Mouse (Mus musculus) gastrocnemius, postnatal 14 days (tissue): ENCODE results near the gene Fbxw16. TPM values are rescaled to one million over a fixed set of nuclear protein-coding genes. Genes with fewer than 3 reads are reported as not detected.
"Not testable (repeated sequence)": the region's sequence is repeated elsewhere in the genome, so short reads cannot be mapped to it uniquely, and the experiment has no call there.

Source experiments
- DNase-seq: peaks from one replicate; pipeline ENCODE4 v3.0.0; 2021; ENCODE audit warnings: mixed read lengths
- intact Hi-C: fragments of 180-260 bp; cut with DNase I; formaldehyde crosslinking; loops from one replicate; pipeline ENCODE4 v1.15.1; 2025; ENCODE audit warnings: low total_unique reads
- long read RNA-seq, 2 experiments: library from polyadenylated mRNA; stranded (forward); transcript quantifications; one replicate each; pipeline ENCODE4 v2.0.0; 2021
- total RNA-seq, 2 experiments: library from RNA; stranded (reverse); gene quantifications; 2 replicates each; pipeline ENCODE4 v1.2.3; 2021

The Fbxw16 gene
- total RNA-seq: not detected
- long read RNA-seq, experiment 1: 0 reads
- long read RNA-seq, experiment 2: 0 reads

DNA sequence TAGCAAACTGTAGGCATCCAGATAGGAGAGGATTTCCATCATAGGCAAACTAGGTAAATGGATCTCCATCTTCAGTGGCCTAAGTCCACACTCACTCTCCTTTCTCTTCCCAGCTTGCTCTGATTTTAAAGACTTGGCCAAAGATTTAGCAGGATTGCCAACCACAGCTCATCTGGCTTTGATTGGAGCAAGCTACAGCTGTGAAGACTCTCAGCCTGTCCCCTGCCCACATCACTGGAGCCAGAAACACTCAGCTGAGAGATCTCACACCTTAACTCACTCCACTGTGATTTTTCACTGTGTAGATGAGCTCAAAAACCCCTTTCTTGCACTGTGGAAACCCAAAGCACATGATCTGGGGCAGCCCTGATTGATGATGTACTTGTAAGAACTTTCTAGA is at the start of gene Fbxw16:
TSS of gene Fbxw16 (minus strand) at position 101 of the 400 bp plus-strand sequence.
- intact Hi-C loops: no loop called here
- DNase-seq: no peak

DNA sequence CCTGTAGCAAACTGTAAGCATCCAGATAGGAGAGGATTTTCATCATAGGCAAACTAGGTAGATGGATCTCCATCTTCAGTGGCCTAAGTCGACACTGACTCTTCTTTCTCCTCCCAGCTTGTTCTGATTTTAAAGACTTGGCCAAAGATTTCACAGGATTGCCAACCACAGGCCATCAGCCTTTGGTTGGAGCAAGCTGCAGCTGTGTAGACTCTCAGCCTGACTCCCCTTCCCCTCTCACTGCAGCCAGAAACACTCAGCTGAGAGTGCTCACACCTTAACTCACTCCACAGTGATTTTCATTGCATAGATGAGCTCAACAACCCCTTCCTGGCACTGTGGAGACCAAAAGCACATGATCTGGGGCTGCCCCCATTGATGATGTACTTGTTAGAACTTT is 46.8 kb upstream of the Fbxw16 start, which contains the start of gene Fbxw19:
TSS of gene Fbxw19 (minus strand) at position 101 of the 400 bp plus-strand sequence.
- intact Hi-C loops, DNase-seq: not testable (repeated sequence)

DNA sequence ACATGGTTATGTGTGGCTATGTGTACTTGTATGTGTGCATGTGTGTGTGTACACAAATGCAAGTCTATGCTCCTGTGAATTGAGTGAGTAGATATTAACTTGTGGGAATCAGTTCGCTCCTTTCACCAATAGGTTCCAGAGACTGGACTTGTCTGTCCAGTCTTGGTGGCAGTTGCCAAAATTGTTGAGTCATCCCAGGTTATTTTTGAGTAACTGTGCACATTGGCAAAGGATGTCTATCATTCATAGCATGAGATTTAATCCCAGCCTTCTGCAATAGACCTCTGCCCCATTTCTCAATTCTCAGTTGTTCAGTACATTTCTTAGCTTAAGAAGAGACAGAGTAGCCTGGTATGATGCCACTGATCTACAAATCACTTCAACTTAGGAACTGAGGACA is 16.0 kb downstream of the Fbxw16 start:
- intact Hi-C loops: no loop called here
- no peak for DNase-seq

DNA sequence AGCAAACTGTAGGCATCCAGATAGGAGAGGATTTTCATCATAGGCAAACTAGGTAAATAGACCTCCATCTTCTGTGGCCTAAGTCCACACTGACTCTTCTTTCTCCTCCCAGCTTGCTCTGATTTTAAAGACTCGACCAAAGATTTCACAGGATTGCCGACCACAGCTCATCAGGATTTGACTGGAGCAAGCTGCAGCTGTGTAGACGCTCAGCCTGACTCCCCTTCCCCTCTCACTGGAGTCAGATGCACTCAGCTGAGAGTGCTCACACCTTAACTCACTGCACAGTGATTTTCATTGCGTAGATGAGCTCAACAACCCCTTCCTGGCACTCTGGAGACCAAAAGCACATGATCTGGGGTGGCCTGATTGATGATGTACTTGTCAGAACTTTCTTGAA is 44.7 kb downstream of the Fbxw16 start, which contains the start of gene Fbxw22:
TSS of gene Fbxw22 (minus strand) at position 101 of the 400 bp plus-strand sequence.
- intact Hi-C loops, DNase-seq: not testable (repeated sequence)

Other genes starting within 250 kb of the Fbxw16 start
- not detected for gene Fbxw20, start 214.4 kb downstream of the Fbxw16 start, total RNA-seq
- gene Fbxw14, start 161.5 kb downstream of the Fbxw16 start, total RNA-seq: not detected
- not detected for gene Fbxw28, start 109.5 kb downstream of the Fbxw16 start, total RNA-seq
- not detected for gene Fbxw22, start 44.8 kb downstream of the Fbxw16 start, total RNA-seq
- gene Fbxw19, start 46.7 kb upstream of the Fbxw16 start, total RNA-seq: not detected
- not detected for gene Fbxw15, start 119.1 kb upstream of the Fbxw16 start, total RNA-seq
- gene Fbxw24, start 176.9 kb upstream of the Fbxw16 start, total RNA-seq: not detected
- gene Fbxw25, start 215.5 kb upstream of the Fbxw16 start, total RNA-seq: not detected